Mouse (Mus musculus) midbrain, postnatal 0 days (tissue): ENCODE results near the gene Prima1. TPM values are rescaled to one million over a fixed set of nuclear protein-coding genes. Genes with fewer than 3 reads are reported as not detected.

Experiments used
- ATAC-seq: fragments of 200-750 bp; cut with Nextera tagmentation; 2 replicates; pipeline ENCODE4 v1.8.0; 2017; ENCODE audit warnings: moderate number of reproducible peaks, mild to moderate bottlenecking, moderate TSS enrichment, moderate library complexity; ENCODE audit not compliant: low FRiP score
- DNase-seq: peaks from one replicate; pipeline ENCODE4 v3.0.0-alpha.2; 2015; ENCODE audit warnings: low spot score
- H3K27ac ChIP-seq: fragments of 300-500 bp; sonication (generic); 2 replicates; pipeline ENCODE4 v1.5.1; 2014; ENCODE audit warnings: low read depth, mild to moderate bottlenecking, low read length, mixed read lengths
- H3K27me3 ChIP-seq: fragments of 300-500 bp; sonication (generic); 2 replicates; pipeline ENCODE4 v1.6.1; 2014; ENCODE audit warnings: low read length, control low read depth, mixed read lengths; ENCODE audit not compliant: insufficient read depth
- H3K36me3 ChIP-seq: fragments of 300-500 bp; sonication (generic); 2 replicates; pipeline ENCODE4 v1.6.1; 2014; ENCODE audit warnings: low read length, control low read depth, mixed read lengths; ENCODE audit not compliant: insufficient read depth
- H3K4me1 ChIP-seq: fragments of 300-500 bp; sonication (generic); 2 replicates; pipeline ENCODE4 v1.6.1; 2014; ENCODE audit warnings: mild to moderate bottlenecking, control low read depth, antibody characterized with exemption, low read length, mixed read lengths; ENCODE audit not compliant: insufficient read depth
- H3K4me2 ChIP-seq: fragments of 300-500 bp; sonication (generic); 2 replicates; pipeline ENCODE4 v1.6.1; 2014; ENCODE audit warnings: low read depth, mild to moderate bottlenecking, low read length, mixed read lengths; ENCODE audit not compliant: poor library complexity, severe bottlenecking
- H3K4me3 ChIP-seq: fragments of 300-500 bp; sonication (generic); 2 replicates; pipeline ENCODE4 v1.5.1; 2014; ENCODE audit warnings: low read depth, mild to moderate bottlenecking, low read length, moderate library complexity
- H3K9ac ChIP-seq: fragments of 300-500 bp; sonication (generic); replicated peaks from 2 replicates; pipeline ENCODE4 v1.6.1; 2014; ENCODE audit warnings: mild to moderate bottlenecking, low read length, moderate library complexity, mixed read lengths; ENCODE audit not compliant: poor library complexity, severe bottlenecking
- H3K9me3 ChIP-seq: fragments of 300-500 bp; sonication (generic); 2 replicates; pipeline ENCODE4 v1.6.1; 2016; ENCODE audit warnings: low read length, control low read depth
- CTCF ChIP-seq: IDR thresholded peaks from 2 replicates; pipeline ENCODE4 v1.5.1; 2016; ENCODE audit warnings: antibody characterized with exemption, mild to moderate bottlenecking
- WGBS: fragments of 180-500 bp; shearing (Covaris S2); extraction: QIAGEN DNeasy Blood & Tissue Kit; methylation state at CpG from one replicate; pipeline ENCODE4 v1.1.7; 2014; 5-methylcytosine and 5-hydroxymethylcytosine counted together
- polyA plus RNA-seq: library from polyadenylated mRNA; unstranded; fragments of >200 nt; fragmentation: Nextera tagmentation; extraction: Ambion mirVana; gene quantifications from 2 replicates; pipeline ENCODE4 v1.2.1, GENCODE M21; 2015
- total RNA-seq: library from RNA; depleted of rRNA; stranded (reverse); fragments of >200 nt; gene quantifications from 2 replicates; pipeline ENCODE4 v1.2.3, GENCODE M21; 2014

The Prima1 gene
- total and polyA plus RNA-seq, 2 experiments from 2014 or later: 0.44 to 0.46 TPM

GRCm38 (mm10) chr12:103276422-103276821 lies 34.5 kb upstream of the Prima1 start:
- Histone ChIP-seq H3K9ac (no peak overlapping the region), H3K9me3 (no peaks in the 10 kb centered on the region), H3K4me3 (no peak overlapping the region), H3K27me3 (no peaks in the 10 kb centered on the region), H3K4me1 (no peaks in the 10 kb centered on the region), H3K36me3 (no peaks in the 10 kb centered on the region), H3K27ac (no peak overlapping the region), H3K4me2 (no peak overlapping the region)
- no peak for TF ChIP-seq CTCF
- ATAC-seq (no peak), DNase-seq (no peak)
- WGBS: 76% methylated on average over 4 of the region's 4 CpGs

- no peak overlapping the region for H3K4me2 ChIP-seq
- ATAC-seq (no peak), DNase-seq (no peak)
- no peaks in the 10 kb centered on the region for H3K27me3 ChIP-seq
- H3K9ac ChIP-seq: no peak overlapping the region
- no peak for TF ChIP-seq CTCF
- no peaks in the 10 kb centered on the region for H3K9me3 ChIP-seq
- no peak overlapping the region for H3K4me3 ChIP-seq
- no peaks in the 10 kb centered on the region for H3K36me3 ChIP-seq
- 91% methylated on average over 2 of the region's 2 CpGs for WGBS
- H3K4me1 ChIP-seq: no peaks in the 10 kb centered on the region
- H3K27ac ChIP-seq: no peak overlapping the region
Observed at GRCm38 (mm10) chr12:103273732-103274131, 31.8 kb upstream of the Prima1 start.

- 71% methylated on average over 6 of the region's 6 CpGs for WGBS
- no peak for TF ChIP-seq CTCF
- no peaks in the 10 kb centered on the region for H3K36me3 ChIP-seq
Observed at GRCm38 (mm10) chr12:103273051-103273450, 31.1 kb upstream of the Prima1 start.

GRCm38 (mm10) chr12:103272176-103272575 lies 30.2 kb upstream of the Prima1 start:
- ATAC-seq (no peak), DNase-seq (no peak)
- Histone ChIP-seq H3K9me3 (no peaks in the 10 kb centered on the region), H3K9ac (no peak overlapping the region), H3K4me3 (no peak overlapping the region), H3K4me1 (no peaks in the 10 kb centered on the region), H3K27me3 (no peaks in the 10 kb centered on the region), H3K27ac (no peak overlapping the region), H3K36me3 (no peaks in the 10 kb centered on the region), H3K4me2 (no peak overlapping the region)
- TF ChIP-seq CTCF: no peak
- 98% methylated on average over 3 of the region's 3 CpGs for WGBS

More at GRCm38 (mm10) chr12:103273051-103273450, 31.1 kb upstream of the Prima1 start:
- H3K27me3 ChIP-seq: no peaks in the 10 kb centered on the region
- H3K9ac ChIP-seq: no peak overlapping the region
- DNase-seq (no peak), ATAC-seq (no peak)
- no peak overlapping the region for H3K4me2 ChIP-seq
- no peak overlapping the region for H3K4me3 ChIP-seq
- no peaks in the 10 kb centered on the region for H3K9me3 ChIP-seq
- no peaks in the 10 kb centered on the region for H3K4me1 ChIP-seq
- no peak overlapping the region for H3K27ac ChIP-seq

DNA sequence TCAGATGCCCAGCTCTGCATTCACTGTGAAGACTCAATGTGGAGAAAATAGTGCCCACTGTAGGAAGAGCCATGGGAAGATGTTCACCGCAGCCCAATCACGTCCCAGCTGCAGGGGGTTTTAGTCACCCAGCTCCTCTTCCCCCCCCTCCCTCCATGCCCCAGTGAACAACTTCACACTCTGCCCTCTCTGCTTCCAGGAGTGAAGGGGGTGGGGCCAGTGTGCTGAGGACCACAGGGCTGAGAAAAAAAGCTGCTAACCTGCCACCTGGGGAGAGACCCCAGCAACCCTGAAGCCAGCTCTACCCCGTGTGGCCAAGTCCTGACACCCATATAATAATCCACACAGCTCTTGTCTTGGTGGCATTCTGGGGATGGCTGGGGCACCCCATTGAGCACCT lies 24.7 kb upstream of the Prima1 start:
- Histone ChIP-seq H3K36me3 (no peaks in the 10 kb centered on the region), H3K4me1 (no peaks in the 10 kb centered on the region), H3K9me3 (no peaks in the 10 kb centered on the region), H3K4me3 (no peak overlapping the region), H3K27ac (no peak overlapping the region), H3K4me2 (no peak overlapping the region), H3K9ac (no peak overlapping the region), H3K27me3 (no peaks in the 10 kb centered on the region)
- DNase-seq (no peak), ATAC-seq (no peak)
- 23% methylated on average over 3 of the region's 3 CpGs for WGBS
- no peak for TF ChIP-seq CTCF

GRCm38 (mm10) chr12:103262017-103262865 lies 20.3 kb upstream of the Prima1 start:
- WGBS: 56% methylated on average over 13 of the region's 13 CpGs
- TF ChIP-seq CTCF: peak; percentile 56
- Histone ChIP-seq H3K4me3 (no peak overlapping the region), H3K4me1 (no peaks in the 10 kb centered on the region), H3K27ac (0 out of 2 replicates have a peak overlapping the region, but pooled peaks have one; percentile 18), H3K27me3 (no peaks in the 10 kb centered on the region), H3K9me3 (no peaks in the 10 kb centered on the region), H3K36me3 (no peaks in the 10 kb centered on the region), H3K4me2 (no peak overlapping the region), H3K9ac (no peak overlapping the region)
- 0 out of 2 replicates have a peak, but pooled peaks have one; percentile 34 for ATAC-seq
- peak; percentile 47 for DNase-seq
